Mouse (Mus musculus) neural tube, embryonic 15.5 days (tissue): ENCODE results near the gene Pfdn4. TPM values are rescaled to one million over a fixed set of nuclear protein-coding genes. Genes with fewer than 3 reads are reported as not detected.
A peak's percentile ranks its signal among the peaks of the same experiment; 100 is the strongest.

Source experiments
- ATAC-seq: fragments of 200-750 bp; cut with Nextera tagmentation; 2 replicates; pipeline ENCODE4 v1.8.0; 2017; ENCODE audit warnings: mild to moderate bottlenecking, moderate TSS enrichment, moderate library complexity; ENCODE audit not compliant: low FRiP score
- H3K27ac ChIP-seq: fragments of 300-500 bp; sonication (generic); replicated peaks from 2 replicates; pipeline ENCODE4 v1.5.1; 2015; ENCODE audit warnings: mild to moderate bottlenecking, inconsistent platforms
- H3K27me3 ChIP-seq: fragments of 300-500 bp; sonication (generic); replicated peaks from 2 replicates; pipeline ENCODE4 v1.6.1; 2015; ENCODE audit warnings: inconsistent platforms
- H3K36me3 ChIP-seq: fragments of 300-500 bp; sonication (generic); 2 replicates; pipeline ENCODE4 v1.6.1; 2015; ENCODE audit warnings: inconsistent platforms
- H3K4me1 ChIP-seq: fragments of 300-500 bp; sonication (generic); 2 replicates; pipeline ENCODE4 v1.6.1; 2015; ENCODE audit warnings: inconsistent platforms
- H3K4me2 ChIP-seq: fragments of 300-500 bp; sonication (generic); 2 replicates; pipeline ENCODE4 v1.6.1; 2015; ENCODE audit warnings: inconsistent platforms, mild to moderate bottlenecking, moderate library complexity
- H3K4me3 ChIP-seq: fragments of 300-500 bp; sonication (generic); replicated peaks from 2 replicates; pipeline ENCODE4 v1.5.1; 2015; ENCODE audit warnings: mild to moderate bottlenecking, inconsistent platforms
- H3K9ac ChIP-seq: fragments of 300-500 bp; sonication (generic); replicated peaks from 2 replicates; pipeline ENCODE4 v1.6.1; 2015; ENCODE audit warnings: mild to moderate bottlenecking, inconsistent platforms
- H3K9me3 ChIP-seq: fragments of 300-500 bp; sonication (generic); replicated peaks from 2 replicates; pipeline ENCODE4 v1.6.1; 2016; ENCODE audit warnings: inconsistent platforms
- WGBS: fragments of 180-500 bp; shearing (Covaris S2); methylation state at CpG from one replicate; pipeline ENCODE4 v1.1.7; 2015; ENCODE audit warnings: mixed read lengths; 5-methylcytosine and 5-hydroxymethylcytosine counted together
- polyA plus RNA-seq: library from polyadenylated mRNA; unstranded; fragments of >200 nt; fragmentation: Nextera tagmentation; extraction: Ambion mirVana; gene quantifications from 2 replicates; pipeline ENCODE4 v1.2.1, GENCODE M21; 2015

The Pfdn4 gene
- polyA plus RNA-seq, 1 experiment from 2014 or later: 142 TPM

- Histone ChIP-seq H3K27me3 (no peaks in the 10 kb centered on the region), H3K27ac (no peak overlapping the region), H3K9me3 (no peaks in the 10 kb centered on the region), H3K4me3 (no peak overlapping the region), H3K4me1 (0 out of 2 replicates have a peak, but pooled peaks cover 7% of the 10 kb centered on the region), H3K9ac (no peak overlapping the region), H3K4me2 (no peak overlapping the region), H3K36me3 (no peaks in the 10 kb centered on the region)
- ATAC-seq: no peak
- 59% methylated on average over 8 of the region's 12 CpGs for WGBS
These were observed 38.0 kb downstream of the Pfdn4 start for GRCm38 (mm10) chr2:170534116-170534802.

- no peaks in the 10 kb centered on the region for H3K36me3 ChIP-seq
- H3K4me1 ChIP-seq: 0 out of 2 replicates have a peak, but pooled peaks cover 7% of the 10 kb centered on the region
- 93% methylated on average over 10 of the region's 11 CpGs for WGBS
- no peak overlapping the region for H3K27ac ChIP-seq
- no peak overlapping the region for H3K9ac ChIP-seq
- H3K4me2 ChIP-seq: no peak overlapping the region
- H3K27me3 ChIP-seq: no peaks in the 10 kb centered on the region
- H3K9me3 ChIP-seq: no peaks in the 10 kb centered on the region
- ATAC-seq: no peak
- no peak overlapping the region for H3K4me3 ChIP-seq
These were observed 38.6 kb downstream of the Pfdn4 start for GRCm38 (mm10) chr2:170534803-170535174.

- no peak overlapping the region for H3K4me3 ChIP-seq
- no peaks in the 10 kb centered on the region for H3K36me3 ChIP-seq
- peak; percentile 61; the same call in 1 of the 2 replicates for ATAC-seq
- no peak overlapping the region for H3K27ac ChIP-seq
- H3K27me3 ChIP-seq: no peaks in the 10 kb centered on the region
- H3K9ac ChIP-seq: no peak overlapping the region
- 0 out of 2 replicates have a peak, but pooled peaks cover 7% of the 10 kb centered on the region for H3K4me1 ChIP-seq
- no peak overlapping the region for H3K4me2 ChIP-seq
- H3K9me3 ChIP-seq: no peaks in the 10 kb centered on the region
These were observed 39.6 kb downstream of the Pfdn4 start for GRCm38 (mm10) chr2:170535841-170536240.

GRCm38 (mm10) chr2:170539211-170539610 lies 43.0 kb downstream of the Pfdn4 start:
- no peak for ATAC-seq
- H3K4me3 ChIP-seq: no peak overlapping the region
- WGBS: 84% methylated on average over 9 of the region's 9 CpGs
- no peaks in the 10 kb centered on the region for H3K9me3 ChIP-seq
- no peaks in the 10 kb centered on the region for H3K27me3 ChIP-seq
- no peak overlapping the region for H3K9ac ChIP-seq
- H3K36me3 ChIP-seq: no peaks in the 10 kb centered on the region
- no peak overlapping the region for H3K27ac ChIP-seq
- no peak overlapping the region for H3K4me2 ChIP-seq
- 0 out of 2 replicates have a peak, but pooled peaks cover 7% of the 10 kb centered on the region for H3K4me1 ChIP-seq

DNA sequence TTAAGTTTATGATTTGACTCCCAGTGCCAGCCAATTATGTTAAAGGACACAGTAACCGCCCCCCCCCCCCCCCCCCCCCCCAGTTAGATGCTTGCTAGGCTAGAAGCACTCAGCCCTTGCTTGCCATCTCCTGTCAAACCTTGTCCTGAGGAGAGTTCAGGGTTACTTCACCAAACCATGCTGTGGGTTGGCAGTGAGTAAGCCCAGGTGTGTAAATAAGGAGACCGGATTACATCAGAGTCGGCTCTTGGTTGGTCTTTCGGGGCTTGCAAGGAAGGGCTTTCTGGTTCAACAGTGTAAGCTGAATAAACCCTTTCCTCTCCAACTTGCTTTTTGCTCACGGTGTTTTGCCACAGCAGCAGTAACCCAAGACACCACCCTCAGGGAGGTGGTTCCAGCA lies 47.4 kb downstream of the Pfdn4 start:
- no peaks in the 10 kb centered on the region for H3K27me3 ChIP-seq
- H3K4me3 ChIP-seq: no peak overlapping the region
- peaks cover 10% of the 10 kb centered on the region for H3K4me1 ChIP-seq
- WGBS: 90% methylated on average over 5 of the region's 5 CpGs
- H3K4me2 ChIP-seq: no peak overlapping the region
- no peak for ATAC-seq
- H3K36me3 ChIP-seq: no peaks in the 10 kb centered on the region
- no peaks in the 10 kb centered on the region for H3K9me3 ChIP-seq
- H3K9ac ChIP-seq: no peak overlapping the region
- no peak overlapping the region for H3K27ac ChIP-seq

DNA sequence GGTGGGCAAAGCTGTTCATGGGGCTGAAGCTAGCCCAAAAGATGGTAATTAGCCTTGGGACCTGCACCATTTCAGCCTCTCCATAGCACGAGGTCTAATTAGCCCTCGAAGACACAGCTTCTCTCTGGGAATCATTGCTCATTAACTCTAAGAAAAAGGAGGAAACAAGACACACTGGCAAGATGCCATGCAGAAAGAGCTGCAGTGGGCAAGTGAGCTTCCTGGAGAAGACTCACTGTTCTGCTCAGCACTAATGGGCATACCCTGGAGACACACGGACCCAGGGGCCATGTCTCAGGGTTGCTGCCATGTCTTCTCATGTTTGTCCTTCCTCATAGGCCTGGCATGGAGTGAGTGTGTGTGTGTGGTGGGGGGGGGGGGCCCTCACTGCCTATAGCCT lies 47.9 kb downstream of the Pfdn4 start:
- peaks cover 10% of the 10 kb centered on the region for H3K4me1 ChIP-seq
- WGBS: 63% methylated on average over 3 of the region's 3 CpGs
- ATAC-seq: no peak

DNA sequence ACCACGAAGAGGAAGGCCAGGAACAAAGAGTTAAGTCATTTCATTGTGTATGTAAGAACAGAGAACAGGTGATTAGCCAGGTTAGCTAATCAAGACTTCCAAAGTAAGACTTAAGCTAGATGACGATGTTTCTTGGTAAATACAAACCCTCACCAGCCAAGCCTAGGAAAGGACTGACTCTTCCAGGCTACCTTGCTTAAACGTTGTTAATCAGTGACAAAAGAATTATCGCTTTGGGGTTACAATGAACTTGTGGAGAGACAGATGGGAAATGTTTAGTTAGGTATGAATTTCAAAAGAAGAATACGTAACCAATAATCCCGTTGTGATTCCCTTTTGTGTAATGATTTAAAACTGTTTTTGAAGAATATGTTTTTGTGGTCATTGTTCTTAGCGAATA lies 48.7 kb downstream of the Pfdn4 start:
- 85% methylated on average over 7 of the region's 7 CpGs for WGBS
- Histone ChIP-seq H3K36me3 (no peaks in the 10 kb centered on the region), H3K4me2 (no peak overlapping the region), H3K9ac (no peak overlapping the region), H3K4me1 (peaks cover 10% of the 10 kb centered on the region), H3K9me3 (no peaks in the 10 kb centered on the region), H3K27me3 (no peaks in the 10 kb centered on the region), H3K27ac (no peak overlapping the region), H3K4me3 (no peak overlapping the region)
- ATAC-seq: no peak

More for the DNA sequence above, 47.9 kb downstream of the Pfdn4 start:
- no peak overlapping the region for H3K9ac ChIP-seq
- no peak overlapping the region for H3K27ac ChIP-seq
- H3K4me2 ChIP-seq: no peak overlapping the region
- H3K27me3 ChIP-seq: no peaks in the 10 kb centered on the region
- no peaks in the 10 kb centered on the region for H3K9me3 ChIP-seq
- no peak overlapping the region for H3K4me3 ChIP-seq
- H3K36me3 ChIP-seq: no peaks in the 10 kb centered on the region

DNA sequence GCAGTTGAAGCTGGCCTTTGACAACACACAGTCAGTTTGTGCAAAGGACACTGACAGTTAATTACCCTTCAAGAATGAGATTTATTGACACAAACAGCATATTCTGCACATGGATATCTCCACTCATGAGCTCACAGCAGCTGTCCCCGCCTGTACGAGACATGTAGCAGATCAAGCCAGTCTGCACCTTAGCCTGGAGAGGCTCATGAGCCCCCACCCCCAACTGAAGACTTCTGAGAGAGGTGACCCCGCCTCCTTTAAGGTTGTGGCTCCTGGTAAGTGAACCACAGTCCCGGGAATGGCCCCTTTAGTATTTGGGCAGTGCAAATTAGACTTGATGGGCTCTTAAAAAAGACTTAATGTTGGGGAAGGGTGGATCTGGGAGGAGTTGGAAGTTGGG lies 49.5 kb downstream of the Pfdn4 start:
- no peak for ATAC-seq
- H3K4me1 ChIP-seq: peaks cover 16% of the 10 kb centered on the region
- H3K9ac ChIP-seq: no peak overlapping the region
- no peaks in the 10 kb centered on the region for H3K9me3 ChIP-seq
- H3K27me3 ChIP-seq: no peaks in the 10 kb centered on the region
- no peak overlapping the region for H3K4me3 ChIP-seq
- 45% methylated on average over 4 of the region's 4 CpGs for WGBS
- no peak overlapping the region for H3K4me2 ChIP-seq
- H3K27ac ChIP-seq: no peak overlapping the region
- H3K36me3 ChIP-seq: no peaks in the 10 kb centered on the region

DNA sequence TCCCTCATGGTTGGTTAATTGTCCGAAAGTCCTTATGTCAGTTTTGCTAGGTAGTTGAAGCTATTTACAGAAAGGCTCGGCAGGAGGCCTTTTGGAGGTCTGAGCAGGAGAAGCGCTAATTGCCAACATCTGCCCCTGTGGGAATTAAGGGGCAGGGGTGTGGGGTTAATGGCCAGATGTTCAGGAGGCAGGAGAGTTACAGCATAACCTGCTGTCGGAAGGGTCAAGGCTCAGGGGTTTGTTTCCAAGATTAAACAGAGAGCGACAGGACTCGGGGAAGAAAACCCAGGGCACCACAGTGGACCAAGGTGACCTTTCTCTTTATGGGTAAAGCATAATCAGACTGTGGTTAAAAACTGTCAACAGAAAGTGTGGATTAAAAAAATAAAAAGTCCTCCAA lies 51.3 kb downstream of the Pfdn4 start:
- no peak overlapping the region for H3K4me2 ChIP-seq
- no peaks in the 10 kb centered on the region for H3K36me3 ChIP-seq
- H3K27me3 ChIP-seq: no peaks in the 10 kb centered on the region
- no peak overlapping the region for H3K9ac ChIP-seq
- H3K9me3 ChIP-seq: no peaks in the 10 kb centered on the region
- no peak for ATAC-seq
- no peak overlapping the region for H3K4me3 ChIP-seq
- 15% methylated on average over 6 of the region's 6 CpGs for WGBS
- H3K27ac ChIP-seq: no peak overlapping the region
- H3K4me1 ChIP-seq: peaks cover 20% of the 10 kb centered on the region

GRCm38 (mm10) chr2:170548046-170548445 lies 51.8 kb downstream of the Pfdn4 start:
- Histone ChIP-seq H3K4me1 (peaks cover 20% of the 10 kb centered on the region), H3K9me3 (no peaks in the 10 kb centered on the region), H3K9ac (no peak overlapping the region), H3K4me2 (no peak overlapping the region), H3K36me3 (no peaks in the 10 kb centered on the region), H3K27me3 (no peaks in the 10 kb centered on the region), H3K4me3 (no peak overlapping the region), H3K27ac (no peak overlapping the region)
- 29% methylated on average over 4 of the region's 4 CpGs for WGBS
- no peak for ATAC-seq

GRCm38 (mm10) chr2:170549146-170549545 lies 52.9 kb downstream of the Pfdn4 start:
- WGBS: 82% methylated on average over 2 of the region's 2 CpGs
- H3K9me3 ChIP-seq: no peaks in the 10 kb centered on the region
- ATAC-seq: no peak
- no peak overlapping the region for H3K4me3 ChIP-seq
- no peak overlapping the region for H3K9ac ChIP-seq
- no peaks in the 10 kb centered on the region for H3K36me3 ChIP-seq
- H3K27me3 ChIP-seq: no peaks in the 10 kb centered on the region
- H3K4me1 ChIP-seq: peaks cover 20% of the 10 kb centered on the region
- H3K4me2 ChIP-seq: no peak overlapping the region
- no peak overlapping the region for H3K27ac ChIP-seq

GRCm38 (mm10) chr2:170550240-170550639 lies 54.0 kb downstream of the Pfdn4 start:
- Histone ChIP-seq H3K9me3 (no peaks in the 10 kb centered on the region), H3K36me3 (no peaks in the 10 kb centered on the region), H3K4me1 (peaks cover 20% of the 10 kb centered on the region), H3K27ac (peak overlapping the region; percentile 3; the same call in 1 of the 2 replicates), H3K9ac (no peak overlapping the region), H3K4me3 (no peak overlapping the region), H3K27me3 (no peaks in the 10 kb centered on the region), H3K4me2 (no peak overlapping the region)
- peak; percentile 51; the same call in 1 of the 2 replicates for ATAC-seq
- 21% methylated on average over 5 of the region's 5 CpGs for WGBS
